Mouse (Mus musculus): ENCODE results near the gene Spata46. TPM values are rescaled to one million over a fixed set of nuclear protein-coding genes. Genes with fewer than 3 reads are reported as not detected.

The Spata46 gene
- total RNA-seq, 1 experiment from 2014 or later = not detected

DNA sequence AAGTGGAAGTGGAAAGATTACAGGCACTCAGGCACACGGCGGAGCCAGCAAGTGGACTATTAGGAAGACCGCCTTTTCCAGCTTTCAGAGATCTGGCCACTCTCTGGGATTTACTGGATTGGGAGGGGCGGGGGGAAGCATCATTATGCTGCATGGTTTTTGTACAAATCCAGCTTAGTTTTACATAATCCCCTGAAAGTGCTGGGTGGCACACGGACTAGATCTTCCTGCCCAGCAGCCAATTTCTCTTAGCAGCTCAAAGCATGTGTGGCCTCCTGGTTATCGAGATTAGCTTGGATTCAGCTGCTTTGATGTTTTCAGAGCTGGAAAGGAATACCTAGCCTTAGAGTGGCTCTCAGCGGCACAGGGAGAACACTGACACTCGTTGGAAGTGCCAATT is 34.5 kb downstream of the Spata46 start:
- no peak for DNase-seq

- DNase-seq = no peak
Observed at GRCm38 (mm10) chr1:170343906-170344305, 35.3 kb downstream of the Spata46 start.

DNA sequence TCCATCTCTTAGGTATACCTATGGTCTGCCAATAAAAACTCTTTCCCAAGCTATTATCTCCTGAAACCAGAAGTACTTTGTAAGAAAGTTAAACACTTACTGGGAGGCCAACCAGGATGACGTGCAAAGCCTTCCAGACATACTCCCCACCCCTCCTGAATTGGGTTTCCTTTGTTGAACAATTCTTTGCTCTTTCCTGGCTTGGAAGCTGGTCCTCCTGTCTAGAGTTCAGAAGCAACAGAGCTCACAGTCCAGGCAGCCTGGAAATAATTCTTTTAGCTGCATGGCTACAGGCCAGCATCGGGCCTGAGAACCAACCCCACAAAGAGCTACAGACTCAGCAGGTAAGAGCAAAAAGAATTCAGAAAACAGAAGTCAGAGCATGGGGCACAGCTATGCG is 37.7 kb downstream of the Spata46 start:
- DNase-seq = no peak

GRCm38 (mm10) chr1:170351080-170351479 is 42.5 kb downstream of the Spata46 start:
- no peak for DNase-seq

GRCm38 (mm10) chr1:170353335-170353734 is 44.7 kb downstream of the Spata46 start:
- DNase-seq = no peak

- no peak for DNase-seq
Observed at GRCm38 (mm10) chr1:170360183-170360915, 51.7 kb downstream of the Spata46 start.

Other genes starting within 250 kb of the Spata46 start
- gene Ddr2, start 198.0 kb upstream of the Spata46 start, total RNA-seq (2021) = 18.5 and 22.0 TPM in 2 replicates
- 53.9 and 67.1 TPM in 2 replicates for gene Uap1, start 133.8 kb upstream of the Spata46 start, total RNA-seq (2021)
- gene Uhmk1, start 93.4 kb upstream of the Spata46 start, total RNA-seq (2021) = 54.8 and 55.6 TPM in 2 replicates
- not detected in 2 replicates for gene Sh2d1b2, start 76.1 kb upstream of the Spata46 start, total RNA-seq (2021)
- gene Sh2d1b1, start 31.5 kb upstream of the Spata46 start, total RNA-seq (2021) = 0.26 TPM in 1 of 2 replicates, not detected in the other
- gene Gm7694, start 2.5 kb upstream of the Spata46 start, total RNA-seq (2021) = 5.3 and 6.2 TPM in 2 replicates

Data from adrenal gland, postnatal 14 days (tissue).